Mouse (Mus musculus) ovary, postnatal 36 days (tissue): ENCODE data around the gene Tas2r143.

ENCODE experiments used
- DNase-seq: peaks from one replicate; pipeline ENCODE4 v3.0.0; 2022; ENCODE audit warnings: low spot score, mixed read lengths

The Tas2r143 gene

GRCm38 (mm10) chr6:42369870-42370269 is 30.2 kb upstream of the Tas2r143 start:
- DNase-seq = no peak

- no peak for DNase-seq
Observed at GRCm38 (mm10) chr6:42370630-42371363, 29.2 kb upstream of the Tas2r143 start.

- DNase-seq = no peak
Observed at GRCm38 (mm10) chr6:42372001-42372400, 28.0 kb upstream of the Tas2r143 start.

GRCm38 (mm10) chr6:42372421-42372815 is 27.6 kb upstream of the Tas2r143 start:
- DNase-seq = no peak

- DNase-seq = peak; percentile 67
Observed at GRCm38 (mm10) chr6:42372816-42373547, 27.1 kb upstream of the Tas2r143 start, which contains the start of gene Epha1. Gene Epha1, minus strand, starts transcription at chr6:42373268.

GRCm38 (mm10) chr6:42373669-42374430 is 26.2 kb upstream of the Tas2r143 start:
- no peak for DNase-seq

GRCm38 (mm10) chr6:42374701-42375100 is 25.3 kb upstream of the Tas2r143 start:
- DNase-seq = no peak

GRCm38 (mm10) chr6:42375131-42375530 is 24.9 kb upstream of the Tas2r143 start:
- no peak for DNase-seq

GRCm38 (mm10) chr6:42376016-42376415 is 24.0 kb upstream of the Tas2r143 start:
- DNase-seq = no peak

GRCm38 (mm10) chr6:42376504-42377019 is 23.5 kb upstream of the Tas2r143 start:
- DNase-seq = no peak

- no peak for DNase-seq
Observed at GRCm38 (mm10) chr6:42377280-42377679, 22.8 kb upstream of the Tas2r143 start.

GRCm38 (mm10) chr6:42379551-42379950 is 20.5 kb upstream of the Tas2r143 start:
- no peak for DNase-seq

- DNase-seq = no peak
Observed at GRCm38 (mm10) chr6:42380416-42381144, 19.5 kb upstream of the Tas2r143 start.

- no peak for DNase-seq
Observed at GRCm38 (mm10) chr6:42381221-42381620, 18.8 kb upstream of the Tas2r143 start.

- DNase-seq = no peak
Observed at GRCm38 (mm10) chr6:42381916-42382381, 18.1 kb upstream of the Tas2r143 start.

- DNase-seq = no peak
Observed at GRCm38 (mm10) chr6:42383360-42383759, 16.7 kb upstream of the Tas2r143 start.

GRCm38 (mm10) chr6:42385635-42386034 is 14.4 kb upstream of the Tas2r143 start:
- no peak for DNase-seq

GRCm38 (mm10) chr6:42391796-42392330 is 8.2 kb upstream of the Tas2r143 start:
- DNase-seq = no peak

GRCm38 (mm10) chr6:42395960-42396809 is 3.9 kb upstream of the Tas2r143 start:
- DNase-seq = peak; percentile 74

GRCm38 (mm10) chr6:42397041-42397657 is 2.9 kb upstream of the Tas2r143 start:
- DNase-seq = no peak
